Mouse (Mus musculus) ES-Bruce4 (cell line): Measurements from ENCODE around the gene Brd4.

Source experiments
- CTCF ChIP-seq: IDR thresholded peaks from one replicate; pipeline ENCODE4 v1.8.1; 2011; ENCODE audit warnings: low read depth, low read length
- EP300 ChIP-seq: IDR thresholded peaks from 2 replicates; pipeline ENCODE4 v1.6.1; 2011; ENCODE audit warnings: low read depth, low read length; ENCODE audit not compliant: insufficient read depth

GRCm38 (mm10) chr17:32247616-32248015, 36.9 kb downstream of the Brd4 start:
- TF ChIP-seq CTCF, result no peak
- no peak for TF ChIP-seq EP300
